Mouse (Mus musculus) thymus, adult 2 months (tissue): ENCODE results near the gene Rps6ka2. TPM values are rescaled to one million over a fixed set of nuclear protein-coding genes. Genes with fewer than 3 reads are reported as not detected.
"Not testable (repeated sequence)": the region's sequence is repeated elsewhere in the genome, so short reads cannot be mapped to it uniquely, and the experiment has no call there.

Source experiments
- DNase-seq: peaks from one replicate; pipeline ENCODE4 v3.0.0; 2021
- H3K27ac ChIP-seq: fragments of 200-500 bp; 2 replicates; pipeline ENCODE4 v1.5.1; 2012; ENCODE audit warnings: low read length, control low read depth; ENCODE audit not compliant: control insufficient read depth, insufficient read depth
- H3K27me3 ChIP-seq: fragments of 200-500 bp; 2 replicates; pipeline ENCODE4 v1.6.1; 2012; ENCODE audit warnings: mild to moderate bottlenecking, low read length, moderate library complexity, mixed read lengths; ENCODE audit not compliant: control insufficient read depth, insufficient read depth
- H3K36me3 ChIP-seq: fragments of 200-500 bp; 2 replicates; pipeline ENCODE4 v1.6.1; 2012; ENCODE audit warnings: mild to moderate bottlenecking, low read length, moderate library complexity; ENCODE audit not compliant: control insufficient read depth, insufficient read depth
- H3K4me1 ChIP-seq: fragments of 200-500 bp; replicated peaks from 2 replicates; pipeline ENCODE4 v1.6.1; 2012; ENCODE audit warnings: low read length; ENCODE audit not compliant: control insufficient read depth, insufficient read depth
- H3K4me3 ChIP-seq: fragments of 200-500 bp; 2 replicates; pipeline ENCODE4 v1.5.1; 2012; ENCODE audit warnings: mild to moderate bottlenecking, low read length, control low read depth, moderate library complexity; ENCODE audit not compliant: control insufficient read depth, insufficient read depth
- CTCF ChIP-seq: fragments of 200-500 bp; IDR thresholded peaks from 2 replicates; pipeline ENCODE4 v1.5.1; 2012; ENCODE audit warnings: mild to moderate bottlenecking, control low read depth, low read length, moderate library complexity, borderline replicate concordance; ENCODE audit not compliant: control insufficient read depth, poor library complexity, insufficient read depth; ENCODE audit errors: extremely low read depth
- POLR2A ChIP-seq: fragments of 200-500 bp; IDR thresholded peaks from 2 replicates; pipeline ENCODE4 v1.6.1; 2012; ENCODE audit warnings: mild to moderate bottlenecking, low read length, control low read depth, moderate library complexity; ENCODE audit not compliant: control insufficient read depth, poor library complexity, insufficient read depth; ENCODE audit errors: extremely low read depth
- WGBS: fragments of 180-500 bp; shearing (Covaris S2); methylation state at CpG from one replicate; pipeline ENCODE4 v1.1.7; 2018; 5-methylcytosine and 5-hydroxymethylcytosine counted together
- polyA plus RNA-seq: library from polyadenylated mRNA; depleted of rRNA; stranded (reverse); fragments of >200 nt; gene quantifications from 2 replicates; pipeline ENCODE4 v1.2.3, GENCODE M21; 2012

Gene Rps6ka2
- polyA plus RNA-seq, 1 experiment, result 8.8 TPM

GRCm38 (mm10) chr17:7170304-7171295, 685 bp downstream of the Rps6ka2 start:
- 21% methylated on average over 43 of the region's 43 CpGs for WGBS
- no peaks in the 10 kb centered on the region for H3K27me3 ChIP-seq
- no peaks in the 10 kb centered on the region for H3K36me3 ChIP-seq
- TF ChIP-seq CTCF, result 0 out of 2 replicates have a peak, but pooled peaks have one; percentile 6
- TF ChIP-seq POLR2A, result no peak
- H3K27ac ChIP-seq, result no peak overlapping the region
- H3K4me3 ChIP-seq, result peak overlapping the region; percentile 64
- DNase-seq, result no peak
- peaks cover 12% of the 10 kb centered on the region for H3K4me1 ChIP-seq

DNA sequence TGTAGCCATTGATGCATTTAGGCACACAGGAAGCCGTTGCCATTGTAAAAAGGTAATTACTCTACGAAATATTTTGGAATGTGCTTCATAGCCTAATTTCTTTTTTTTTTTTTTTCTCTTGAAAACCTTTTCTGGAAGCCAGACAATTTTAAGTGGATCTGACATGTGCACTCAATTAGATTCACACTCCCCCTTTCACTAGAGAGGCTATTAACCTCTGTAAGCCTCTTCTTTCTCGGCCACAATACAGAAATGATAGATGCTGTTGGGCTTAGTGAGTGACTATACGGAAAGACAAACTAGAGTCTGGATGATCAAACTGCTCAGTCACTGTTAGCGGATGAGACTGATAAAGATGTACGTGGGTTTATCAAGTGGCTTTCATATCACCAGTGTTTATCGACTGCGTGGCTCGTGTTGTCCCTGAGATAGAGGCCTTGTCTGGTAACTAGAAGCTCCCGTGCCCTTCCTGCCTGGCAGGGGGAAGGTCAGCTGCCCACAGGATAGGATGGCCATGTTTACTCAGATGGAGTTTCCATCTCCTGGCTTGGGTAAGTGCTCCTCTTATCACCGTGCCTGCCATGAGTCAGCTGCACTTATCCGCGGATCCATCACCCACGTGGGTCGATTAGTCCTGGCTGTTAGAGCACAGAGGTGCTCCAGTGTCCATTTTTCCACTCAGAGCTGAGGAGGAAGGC, 3.6 kb downstream of the Rps6ka2 start:
- 89% methylated on average over 15 of the region's 15 CpGs for WGBS
- DNase-seq, result no peak
- H3K4me1 ChIP-seq, result peaks cover 16% of the 10 kb centered on the region
- H3K27ac ChIP-seq, result no peak overlapping the region
- no peaks in the 10 kb centered on the region for H3K27me3 ChIP-seq
- no peaks in the 10 kb centered on the region for H3K36me3 ChIP-seq
- TF ChIP-seq CTCF, result no peak
- no peak for TF ChIP-seq POLR2A
- no peak overlapping the region for H3K4me3 ChIP-seq

GRCm38 (mm10) chr17:7175293-7175692, 5.4 kb downstream of the Rps6ka2 start:
- H3K27me3 ChIP-seq, result no peaks in the 10 kb centered on the region
- DNase-seq, result no peak
- no peak overlapping the region for H3K4me3 ChIP-seq
- H3K36me3 ChIP-seq, result no peaks in the 10 kb centered on the region
- peaks cover 9% of the 10 kb centered on the region for H3K4me1 ChIP-seq
- no peak for TF ChIP-seq CTCF
- TF ChIP-seq POLR2A, result no peak
- 88% methylated on average over 1 of the region's 1 CpGs for WGBS
- H3K27ac ChIP-seq, result no peak overlapping the region

DNA sequence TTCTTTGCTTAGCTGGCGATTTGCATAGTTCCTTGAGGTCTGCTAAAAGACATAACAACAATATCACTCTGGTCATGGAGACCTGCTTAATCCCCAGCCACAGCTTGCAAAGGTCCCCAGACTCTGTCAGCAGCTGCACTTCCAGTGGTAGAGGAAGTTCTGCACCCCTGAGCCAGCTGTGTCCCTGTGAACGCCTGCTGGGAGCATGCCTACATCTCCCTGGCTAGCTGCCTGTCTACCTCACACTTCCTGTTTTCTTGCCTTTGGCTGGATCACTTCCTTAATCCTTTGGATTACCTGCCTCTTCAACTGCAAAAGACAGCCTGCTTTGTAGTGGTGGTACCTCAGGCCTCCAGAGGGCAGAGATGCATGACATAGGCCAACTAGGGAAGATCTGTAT, 6.5 kb downstream of the Rps6ka2 start:
- no peak for DNase-seq
- H3K27me3 ChIP-seq, result no peaks in the 10 kb centered on the region
- 23% methylated on average over 2 of the region's 2 CpGs for WGBS
- H3K27ac ChIP-seq, result no peak overlapping the region
- H3K36me3 ChIP-seq, result no peaks in the 10 kb centered on the region
- peaks cover 4% of the 10 kb centered on the region; the same call in 1 of the 2 replicates for H3K4me1 ChIP-seq
- no peak overlapping the region for H3K4me3 ChIP-seq
- TF ChIP-seq CTCF (no peak), POLR2A (no peak)

- no peaks in the 10 kb centered on the region for H3K27me3 ChIP-seq
- WGBS, result 94% methylated on average over 6 of the region's 6 CpGs
- no peak overlapping the region for H3K27ac ChIP-seq
- no peaks in the 10 kb centered on the region for H3K36me3 ChIP-seq
- no peak for DNase-seq
- H3K4me1 ChIP-seq, result peaks cover 4% of the 10 kb centered on the region; the same call in 1 of the 2 replicates
- H3K4me3 ChIP-seq, result no peak overlapping the region
- TF ChIP-seq CTCF (no peak), POLR2A (no peak)
Observed at GRCm38 (mm10) chr17:7178196-7178595, 8.3 kb downstream of the Rps6ka2 start.

GRCm38 (mm10) chr17:7182187-7182586, 12.3 kb downstream of the Rps6ka2 start:
- no peak overlapping the region for H3K4me3 ChIP-seq
- TF ChIP-seq POLR2A (no peak), CTCF (no peak)
- no peaks in the 10 kb centered on the region for H3K36me3 ChIP-seq
- DNase-seq, result no peak
- H3K27ac ChIP-seq, result no peak overlapping the region
- whole genome bisulfite sequencing, result 50% methylated on average over 9 of the region's 9 CpGs
- no peaks in the 10 kb centered on the region for H3K27me3 ChIP-seq
- peaks cover 11% of the 10 kb centered on the region for H3K4me1 ChIP-seq

- H3K27ac ChIP-seq, H3K36me3 ChIP-seq, DNase-seq, H3K27me3 ChIP-seq, H3K4me3 ChIP-seq: not testable (repeated sequence)
- peaks cover 15% of the 10 kb centered on the region for H3K4me1 ChIP-seq
- WGBS, result 91% methylated on average over 1 of the region's 1 CpGs
Observed at GRCm38 (mm10) chr17:7187037-7187436, 17.1 kb downstream of the Rps6ka2 start.
